Comparison of ENCODE assay signal across 26 mouse cellular contexts in the genomic region with DNA sequence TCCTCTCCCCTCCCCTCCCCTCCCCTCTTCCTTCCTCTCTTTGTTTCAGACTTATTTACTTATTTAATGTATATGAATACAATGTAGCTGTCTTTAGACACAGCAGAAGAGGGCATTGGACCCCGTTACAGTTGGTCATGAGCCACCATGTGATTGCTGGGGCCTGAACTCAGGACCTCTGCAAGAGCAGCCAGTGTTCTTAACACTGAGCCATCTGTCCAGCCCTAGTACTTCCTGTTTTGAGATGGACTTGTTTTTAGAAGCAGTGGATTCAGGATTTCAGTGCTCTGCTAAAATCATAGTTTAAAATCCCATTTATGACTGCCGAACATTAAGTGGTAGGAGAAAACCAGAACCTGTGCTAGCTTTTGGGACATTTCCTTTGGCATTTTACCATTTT. TPM values are rescaled to one million over a fixed set of nuclear protein-coding genes. Genes with fewer than 3 reads are reported as not detected.
DNase-seq lines count a peak whose midpoint lies in the region; TF ChIP-seq lines count a peak whose summit lies in the region.
"Had no signal": no experiment of that assay in that cellular context is flagged by ENCODE, and none has a peak within 500 bp of the region (broad histone marks: within the 10 kb centered on the region; RNA-seq: fewer than 3 reads in every experiment).

No protein-coding gene starts in this region.

- TF ChIP-seq CTCF in gastrocnemius, adult 2 months (IDR thresholded peaks at IDR 0.05) = no peak
- TF ChIP-seq CTCF in left cerebral cortex, adult 2 months (IDR thresholded peaks at IDR 0.05) = no peak
- no peak for TF ChIP-seq CTCF in thymus, adult 2 months (IDR thresholded peaks at IDR 0.05; ENCODE audit: borderline replicate concordance, control insufficient read depth, extremely low read depth, insufficient read depth, low read length, poor library complexity)

- H3K36me3 ChIP-seq in thymus, adult 2 months (ENCODE audit: control insufficient read depth, insufficient read depth, low read length) = no peaks in the 10 kb centered on the region; the same call in 1 of the 2 replicates
- H3K36me3 ChIP-seq: embryonic facial prominence, embryonic 12.5 days; hindbrain, embryonic 13.5 days had no signal

- H3K27me3 ChIP-seq in thymus, adult 2 months (ENCODE audit: control insufficient read depth, insufficient read depth, low read length) = no peaks in the 10 kb centered on the region
- H3K27me3 ChIP-seq: embryonic facial prominence, embryonic 12.5 days; hindbrain, embryonic 13.5 days; liver, embryonic 12.5 days had no signal

- no peak for TF ChIP-seq POLR2A in thymus, adult 2 months (IDR thresholded peaks at IDR 0.05; ENCODE audit: control insufficient read depth, extremely low read depth, insufficient read depth, low read length, poor library complexity)

- intact Hi-C loops in gastrocnemius, adult 2 months (cut with DNase I) = loop anchor here (10.0 kb wide), 1 partner anchor 344 kb away; the partner anchor contains the start of gene Prkcz
- intact Hi-C loops in left cerebral cortex, adult 2 months (cut with DNase I) = no loop called here
- intact Hi-C loops in left cerebral cortex, postnatal 25 days (cut with DNase I) = no loop called here

- DNase-seq in gastrocnemius, adult 2 months = no peak
- no peak for DNase-seq in gastrocnemius, adult 18-20 months (ENCODE audit: low spot score)
- DNase-seq in left cerebral cortex, adult 2 months (ENCODE audit: extremely low spot score in 1 of 2, low spot score in 2 of 2) = no peak
- no peak for DNase-seq in left cerebral cortex, postnatal 25 days (ENCODE audit: low spot score in 2 of 2)
- no peak for DNase-seq in thymus, adult 2 months
- no peak for DNase-seq in thymus, postnatal 0 days (ENCODE audit: low spot score)
- DNase-seq in urinary bladder, postnatal 25 days (ENCODE audit: low spot score) = no peak
- no peak for DNase-seq in adrenal gland, adult 8-10 months
- DNase-seq: adrenal gland, postnatal 10 days; cerebellum, adult 11-12 months; cerebellum, adult 9-11 months; embryo, embryonic 11 days; gastrocnemius, postnatal 10 days; heart, postnatal 4 days; kidney, adult 9 months; kidney, postnatal 14 days; left cerebral cortex, postnatal 4 days; lung, adult 18-20 months; right cerebral cortex, postnatal 25 days; spleen, adult 18-20 months; thymus, adult 18-20 months; thymus, postnatal 4 days had no signal

- WGBS in thymus, adult 2 months = 81% methylated on average over 2 of the region's 2 CpGs

- H3K27ac ChIP-seq in gastrocnemius, adult 2 months = peak overlapping the region; percentile 76; the same call in 1 of the 2 replicates
- H3K27ac ChIP-seq in left cerebral cortex, adult 2 months = peak overlapping the region; percentile 45; the same call in 1 of the 2 replicates
- peak overlapping the region; percentile 46 for H3K27ac ChIP-seq in thymus, adult 2 months (ENCODE audit: control insufficient read depth, insufficient read depth, low read length)
- H3K27ac ChIP-seq: embryonic facial prominence, embryonic 12.5 days; hindbrain, embryonic 13.5 days; stomach, postnatal 0 days had no signal

- H3K4me3 ChIP-seq in gastrocnemius, adult 2 months = no peak overlapping the region; the same call in 1 of the 2 replicates
- no peak overlapping the region for H3K4me3 ChIP-seq in left cerebral cortex, adult 2 months
- H3K4me3 ChIP-seq in thymus, adult 2 months (ENCODE audit: control insufficient read depth, insufficient read depth, low read length) = no peak overlapping the region
- H3K4me3 ChIP-seq: embryonic facial prominence, embryonic 12.5 days; hindbrain, embryonic 13.5 days; liver, embryonic 12.5 days had no signal

- H3K4me1 ChIP-seq in thymus, adult 2 months (replicated peaks; ENCODE audit: control insufficient read depth, insufficient read depth, low read length) = peaks cover 13% of the 10 kb centered on the region

RNA-seq across cellular contexts. Expression of gene Ssu72, which starts 4.0 kb away (rescaled TPM):
- 10 to 100 TPM; 42.3 to 44.5 TPM for total RNA-seq in gastrocnemius, adult 2 months (2021)
- total RNA-seq in gastrocnemius, adult 18-20 months (2021) = 10 to 100 TPM; 40.7 to 45.6 TPM
- 10 to 100 TPM; 89.2 to 98.0 TPM for total RNA-seq in left cerebral cortex, adult 2 months (2021)
- total RNA-seq in left cerebral cortex, postnatal 25 days (2021) = 10 to 100 TPM; 93.3 to 98.2 TPM
- polyA plus RNA-seq in thymus, adult 2 months (2012; rRNA removed) = 184 and 186 TPM in 2 replicates
- polyA plus RNA-seq in thymus, postnatal 0 days (2015; fragmentation: Nextera tagmentation; extraction: Ambion mirVana) = 194 and 202 TPM in 2 replicates
- 100 to 1,000 TPM; 106 to 127 (median 114) TPM for total RNA-seq in adrenal gland, adult 8-10 months (2022)

RNA-seq across cellular contexts. Expression of gene Fndc10, which starts 14.4 kb away (rescaled TPM):
- 1 to 10 TPM; 1.0 to 1.5 TPM for total RNA-seq in gastrocnemius, adult 2 months (2021)
- total RNA-seq in gastrocnemius, adult 18-20 months (2021) = 1 to 10 TPM in 1 of 2 experiments, under 1 TPM in 1; 0.89 to 1.4 TPM
- 10 to 100 TPM; 26.2 to 33.4 TPM for total RNA-seq in left cerebral cortex, adult 2 months (2021)
- total RNA-seq in left cerebral cortex, postnatal 25 days (2021) = 10 to 100 TPM; 26.5 to 29.2 TPM
- 17.4 and 18.5 TPM in 2 replicates for polyA plus RNA-seq in thymus, adult 2 months (2012; rRNA removed)
- 4.4 and 5.2 TPM in 2 replicates for polyA plus RNA-seq in thymus, postnatal 0 days (2015; fragmentation: Nextera tagmentation; extraction: Ambion mirVana)
- 10 to 100 TPM; 67.7 to 72.0 (median 69.9) TPM for total RNA-seq in adrenal gland, adult 8-10 months (2022)

RNA-seq across cellular contexts. Expression of gene Tmem240, which starts 26.0 kb away (rescaled TPM):
- under 1 TPM; 0.41 to 0.67 TPM for total RNA-seq in gastrocnemius, adult 2 months (2021)
- total RNA-seq in gastrocnemius, adult 18-20 months (2021) = under 1 TPM; 0.07 to 0.25 TPM
- total RNA-seq in left cerebral cortex, adult 2 months (2021) = 10 to 100 TPM; 54.0 to 57.0 TPM
- 10 to 100 TPM; 58.0 to 61.9 TPM for total RNA-seq in left cerebral cortex, postnatal 25 days (2021)
- 4.9 and 5.1 TPM in 2 replicates for polyA plus RNA-seq in thymus, adult 2 months (2012; rRNA removed)
- polyA plus RNA-seq in thymus, postnatal 0 days (2015; fragmentation: Nextera tagmentation; extraction: Ambion mirVana) = 1.1 and 1.4 TPM in 2 replicates
- 1 to 10 TPM in 3 of 4 experiments, under 1 TPM in 1; 0.90 to 1.2 (median 1.1) TPM for total RNA-seq in adrenal gland, adult 8-10 months (2022)

RNA-seq across cellular contexts. Expression of gene Mib2, which starts 39.6 kb away (rescaled TPM):
- total RNA-seq in gastrocnemius, adult 2 months (2021) = 10 to 100 TPM; 17.7 to 19.8 TPM
- 10 to 100 TPM; 16.1 to 16.8 TPM for total RNA-seq in gastrocnemius, adult 18-20 months (2021)
- 100 to 1,000 TPM; 133 to 140 TPM for total RNA-seq in left cerebral cortex, adult 2 months (2021)
- 100 to 1,000 TPM; 112 to 113 TPM for total RNA-seq in left cerebral cortex, postnatal 25 days (2021)
- 91.2 and 99.7 TPM in 2 replicates for polyA plus RNA-seq in thymus, adult 2 months (2012; rRNA removed)
- 14.2 and 14.4 TPM in 2 replicates for polyA plus RNA-seq in thymus, postnatal 0 days (2015; fragmentation: Nextera tagmentation; extraction: Ambion mirVana)
- 10 to 100 TPM; 53.5 to 74.5 (median 61.5) TPM for total RNA-seq in adrenal gland, adult 8-10 months (2022)

RNA-seq across cellular contexts. Expression of gene Atad3a, which starts 52.3 kb away (rescaled TPM):
- total RNA-seq in gastrocnemius, adult 2 months (2021) = 10 to 100 TPM; 25.4 to 35.3 TPM
- total RNA-seq in gastrocnemius, adult 18-20 months (2021) = 10 to 100 TPM; 25.0 to 28.1 TPM
- 10 to 100 TPM; 53.0 to 58.8 TPM for total RNA-seq in left cerebral cortex, adult 2 months (2021)
- 10 to 100 TPM; 44.0 to 52.3 TPM for total RNA-seq in left cerebral cortex, postnatal 25 days (2021)
- polyA plus RNA-seq in thymus, adult 2 months (2012; rRNA removed) = 87.0 and 93.1 TPM in 2 replicates
- polyA plus RNA-seq in thymus, postnatal 0 days (2015; fragmentation: Nextera tagmentation; extraction: Ambion mirVana) = 61.6 and 63.9 TPM in 2 replicates
- total RNA-seq in adrenal gland, adult 8-10 months (2022) = 10 to 100 TPM; 69.5 to 90.1 (median 77.6) TPM

Comparison
In these comparisons a context has a peak if more than half of its experiments do, and no peak if none do; other contexts are left out.
1. RNA of gene Fndc10, which starts 14.4 kb away (total RNA-seq): 67.7 to 72.0 TPM in adrenal gland, adult 8-10 months, 26.2 to 33.4 TPM in left cerebral cortex, adult 2 months and 26.5 to 29.2 TPM in left cerebral cortex, postnatal 25 days; 1.0 to 1.5 TPM in gastrocnemius, adult 2 months and 0.89 to 1.4 TPM in gastrocnemius, adult 18-20 months; every median in the first group is over 10 times any median in the second.
2. RNA of gene Tmem240, which starts 26.0 kb away (total RNA-seq): 58.0 to 61.9 TPM in left cerebral cortex, postnatal 25 days and 54.0 to 57.0 TPM in left cerebral cortex, adult 2 months; 0.90 to 1.2 TPM in adrenal gland, adult 8-10 months, 0.41 to 0.67 TPM in gastrocnemius, adult 2 months and 0.07 to 0.25 TPM in gastrocnemius, adult 18-20 months; every median in the first group is over 10 times any median in the second.
3. Peak in every context shown above with its lines, with median percentiles within 50 percentile points of each other: H3K27ac ChIP-seq.